Mouse (Mus musculus) hindbrain, embryonic 11.5 days (tissue): Measurements from ENCODE around the gene Gdf5. TPM values are rescaled to one million over a fixed set of nuclear protein-coding genes. Genes with fewer than 3 reads are reported as not detected.
A peak's percentile ranks its signal among the peaks of the same experiment; 100 is the strongest.

Experiments
- ATAC-seq: fragments of 200-750 bp; cut with Nextera tagmentation; 2 replicates; pipeline ENCODE4 v1.8.0; 2017; ENCODE audit warnings: mild to moderate bottlenecking, moderate TSS enrichment, moderate library complexity; ENCODE audit not compliant: low FRiP score
- DNase-seq: peaks from one replicate; pipeline ENCODE4 v3.0.0-alpha.2; 2015; ENCODE audit warnings: low spot score
- H3K27ac ChIP-seq: fragments of 300-500 bp; sonication (generic); 2 replicates; pipeline ENCODE4 v1.5.1; 2014; ENCODE audit warnings: mild to moderate bottlenecking, low read depth, low read length
- H3K27me3 ChIP-seq: fragments of 300-500 bp; sonication (generic); 2 replicates; pipeline ENCODE4 v1.6.1; 2014; ENCODE audit warnings: mild to moderate bottlenecking, low read length, moderate library complexity, mixed read lengths; ENCODE audit not compliant: control insufficient read depth, insufficient read depth
- H3K36me3 ChIP-seq: fragments of 300-500 bp; sonication (generic); 2 replicates; pipeline ENCODE4 v1.6.1; 2014; ENCODE audit warnings: mild to moderate bottlenecking, low read length, moderate library complexity, mixed read lengths; ENCODE audit not compliant: control insufficient read depth, insufficient read depth
- H3K4me1 ChIP-seq: fragments of 300-500 bp; sonication (generic); replicated peaks from 2 replicates; pipeline ENCODE4 v1.6.1; 2014; ENCODE audit warnings: low read length, mixed read lengths; ENCODE audit not compliant: control insufficient read depth, insufficient read depth
- H3K4me2 ChIP-seq: fragments of 300-500 bp; sonication (generic); replicated peaks from 2 replicates; pipeline ENCODE4 v1.6.1; 2014; ENCODE audit warnings: mild to moderate bottlenecking, low read depth, low read length
- H3K4me3 ChIP-seq: fragments of 300-500 bp; sonication (generic); 2 replicates; pipeline ENCODE4 v1.5.1; 2014; ENCODE audit warnings: low read depth, low read length
- H3K9ac ChIP-seq: fragments of 300-500 bp; sonication (generic); 2 replicates; pipeline ENCODE4 v1.6.1; 2014; ENCODE audit warnings: low read depth, low read length
- H3K9me3 ChIP-seq: fragments of 300-500 bp; sonication (generic); 2 replicates; pipeline ENCODE4 v1.6.1; 2016; ENCODE audit warnings: low read length; ENCODE audit not compliant: control insufficient read depth
- WGBS: fragments of 180-500 bp; shearing (Covaris S2); extraction: QIAGEN DNeasy Blood & Tissue Kit; methylation state at CpG from one replicate; pipeline ENCODE4 v1.1.7; 2014; 5-methylcytosine and 5-hydroxymethylcytosine counted together
- polyA plus RNA-seq: library from polyadenylated mRNA; unstranded; fragments of >200 nt; fragmentation: Nextera tagmentation; extraction: Ambion mirVana; gene quantifications from 2 replicates; pipeline ENCODE4 v1.2.1, GENCODE M21; 2014

Gene Gdf5
- polyA plus RNA-seq, 1 experiment from 2014 or later: 1.3 TPM

- Histone ChIP-seq H3K4me1 (no peaks in the 10 kb centered on the region), H3K27ac (no peak overlapping the region), H3K27me3 (no peaks in the 10 kb centered on the region), H3K4me2 (no peak overlapping the region), H3K9ac (no peak overlapping the region), H3K4me3 (no peak overlapping the region), H3K9me3 (no peaks in the 10 kb centered on the region), H3K36me3 (peaks cover 13% of the 10 kb centered on the region)
- ATAC-seq: no peak
- 55% methylated on average over 1 of the region's 1 CpGs for WGBS
- peak; percentile 49 for DNase-seq
Measured at GRCm38 (mm10) chr2:155962991-155963390, 17.8 kb upstream of the Gdf5 start.

- H3K36me3 ChIP-seq: peaks cover 8% of the 10 kb centered on the region; the same call in 1 of the 2 replicates
- no peaks in the 10 kb centered on the region for H3K9me3 ChIP-seq
- ATAC-seq (no peak), DNase-seq (no peak)
- no peak overlapping the region for H3K9ac ChIP-seq
- no peaks in the 10 kb centered on the region for H3K27me3 ChIP-seq
- H3K4me2 ChIP-seq: no peak overlapping the region
- WGBS: 78% methylated on average over 9 of the region's 10 CpGs
- H3K27ac ChIP-seq: no peak overlapping the region
- H3K4me3 ChIP-seq: no peak overlapping the region
- no peaks in the 10 kb centered on the region for H3K4me1 ChIP-seq
Measured at GRCm38 (mm10) chr2:155961862-155962261, 16.7 kb upstream of the Gdf5 start.

GRCm38 (mm10) chr2:155959981-155960380 lies 14.8 kb upstream of the Gdf5 start:
- Histone ChIP-seq H3K36me3 (0 out of 2 replicates have a peak, but pooled peaks cover 6% of the 10 kb centered on the region), H3K4me1 (no peaks in the 10 kb centered on the region), H3K27ac (no peak overlapping the region), H3K27me3 (no peaks in the 10 kb centered on the region), H3K4me3 (no peak overlapping the region), H3K9me3 (no peaks in the 10 kb centered on the region), H3K9ac (no peak overlapping the region), H3K4me2 (no peak overlapping the region)
- WGBS: 90% methylated on average over 5 of the region's 5 CpGs
- DNase-seq (no peak), ATAC-seq (no peak)

- WGBS: under 1% methylated on average over 57 of the region's 59 CpGs
- no peaks in the 10 kb centered on the region for H3K9me3 ChIP-seq
- H3K4me2 ChIP-seq: peak within 1 kb of the TSS; percentile 69
- peaks cover 2% of the 10 kb centered on the region; the same call in 1 of the 2 replicates for H3K27me3 ChIP-seq
- no peaks in the 10 kb centered on the region for H3K36me3 ChIP-seq
- H3K4me3 ChIP-seq: peak within 1 kb of the TSS; percentile 90
- H3K27ac ChIP-seq: peak within 1 kb of the TSS; percentile 38
- H3K9ac ChIP-seq: peak within 1 kb of the TSS; percentile 98
- DNase-seq (peak; percentile 90), ATAC-seq (peak; percentile 97)
- H3K4me1 ChIP-seq: no peaks in the 10 kb centered on the region
Measured at GRCm38 (mm10) chr2:155956134-155957059, 11.2 kb upstream of the Gdf5 start, which contains the start of gene Cep250. TSS of gene Cep250 (plus strand) at chr2:155956458.

- Histone ChIP-seq H3K27me3 (peaks cover 2% of the 10 kb centered on the region; the same call in 1 of the 2 replicates), H3K27ac (no peak overlapping the region), H3K4me3 (no peak overlapping the region), H3K4me1 (0 out of 2 replicates have a peak, but pooled peaks cover 2% of the 10 kb centered on the region), H3K9me3 (no peaks in the 10 kb centered on the region), H3K4me2 (no peak overlapping the region), H3K36me3 (no peaks in the 10 kb centered on the region), H3K9ac (no peak overlapping the region)
- ATAC-seq (no peak), DNase-seq (peak; percentile 62)
Measured at GRCm38 (mm10) chr2:155952006-155952405, 6.8 kb upstream of the Gdf5 start.

- 0 out of 2 replicates have a peak, but pooled peaks cover 4% of the 10 kb centered on the region for H3K4me1 ChIP-seq
- H3K4me3 ChIP-seq: no peak overlapping the region
- H3K27ac ChIP-seq: peak overlapping the region; percentile 20; the same call in 1 of the 2 replicates
- 22% methylated on average over 6 of the region's 6 CpGs for WGBS
- no peaks in the 10 kb centered on the region for H3K9me3 ChIP-seq
- H3K27me3 ChIP-seq: peaks cover 2% of the 10 kb centered on the region; the same call in 1 of the 2 replicates
- ATAC-seq (no peak; the same call in 1 of the 2 replicates), DNase-seq (peak; percentile 56)
- H3K9ac ChIP-seq: no peak overlapping the region
- H3K4me2 ChIP-seq: no peak overlapping the region
- H3K36me3 ChIP-seq: no peaks in the 10 kb centered on the region
Measured at GRCm38 (mm10) chr2:155949362-155949761, 4.2 kb upstream of the Gdf5 start.

GRCm38 (mm10) chr2:155947390-155948002 lies 2.3 kb upstream of the Gdf5 start:
- H3K4me3 ChIP-seq: no peak overlapping the region
- DNase-seq: no peak
- no peaks in the 10 kb centered on the region for H3K27me3 ChIP-seq
- H3K36me3 ChIP-seq: no peaks in the 10 kb centered on the region
- 76% methylated on average over 5 of the region's 5 CpGs for WGBS
- no peak overlapping the region for H3K27ac ChIP-seq
- no peaks in the 10 kb centered on the region for H3K9me3 ChIP-seq
- no peak for ATAC-seq
- no peak overlapping the region for H3K9ac ChIP-seq
- H3K4me2 ChIP-seq: no peak overlapping the region
- peaks cover 11% of the 10 kb centered on the region; the same call in 1 of the 2 replicates for H3K4me1 ChIP-seq

GRCm38 (mm10) chr2:155946499-155946898 lies 1.3 kb upstream of the Gdf5 start:
- DNase-seq (no peak), ATAC-seq (no peak)
- Histone ChIP-seq H3K4me1 (peaks cover 11% of the 10 kb centered on the region; the same call in 1 of the 2 replicates), H3K9ac (no peak overlapping the region), H3K4me3 (no peak overlapping the region), H3K36me3 (no peaks in the 10 kb centered on the region), H3K4me2 (no peak overlapping the region), H3K9me3 (no peaks in the 10 kb centered on the region), H3K27me3 (no peaks in the 10 kb centered on the region), H3K27ac (no peak overlapping the region)
- WGBS: 9% methylated on average over 4 of the region's 4 CpGs
